Mouse (Mus musculus) kidney, postnatal 25 days (tissue): Measurements from ENCODE around the gene Vmn1r177.
"Not testable (repeated sequence)": the region's sequence is repeated elsewhere in the genome, so short reads cannot be mapped to it uniquely, and the experiment has no call there.

ENCODE experiments used
- DNase-seq, 2 experiments: peaks; one replicate each; pipeline ENCODE4 v3.0.0; 2021; ENCODE audit warnings: mixed read lengths in 2 of 2

Gene Vmn1r177

GRCm38 (mm10) chr7:23866349-23866748, at the start of gene Vmn1r177:
Gene Vmn1r177 (minus strand): TSS chr7:23866449.
- DNase-seq = not testable (repeated sequence)

GRCm38 (mm10) chr7:23891709-23892108, 25.5 kb upstream of the Vmn1r177 start, which contains the start of gene Vmn1r178:
Gene Vmn1r178 (plus strand): TSS chr7:23892009.
- DNase-seq = no peak

GRCm38 (mm10) chr7:23876918-23877317, 10.7 kb upstream of the Vmn1r177 start:
- DNase-seq = not testable (repeated sequence)

GRCm38 (mm10) chr7:23837272-23837671, 29.0 kb downstream of the Vmn1r177 start, which contains the start of gene Vmn1r176:
Gene Vmn1r176 (minus strand): TSS chr7:23837372.
- not testable (repeated sequence) for DNase-seq
